Mouse (Mus musculus): Measurements from ENCODE around the gene Dnajc13. TPM values are rescaled to one million over a fixed set of nuclear protein-coding genes. Genes with fewer than 3 reads are reported as not detected.

Gene Dnajc13
- polyA plus RNA-seq, 1 experiment from 2014 or later: 20.4 TPM

DNA sequence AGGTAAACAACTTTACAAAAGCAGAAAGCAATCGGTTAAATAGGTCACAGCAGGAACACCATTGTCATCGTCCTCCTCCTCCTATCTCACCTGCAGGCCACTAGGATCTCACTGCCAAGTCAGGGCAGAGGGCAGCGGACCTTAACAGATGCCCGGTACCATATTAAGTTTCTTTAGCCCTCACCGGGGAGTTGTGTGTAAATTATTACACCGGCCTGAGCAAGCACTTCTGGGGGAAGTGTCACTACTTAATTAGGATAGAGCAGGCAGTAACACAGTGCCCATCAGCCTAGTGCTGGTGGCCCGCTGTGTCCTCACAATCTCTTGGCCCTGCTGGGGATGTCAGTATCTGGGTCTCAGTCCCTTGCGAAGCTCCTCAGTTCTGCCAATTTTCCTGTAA is 19.8 kb upstream of the Dnajc13 start:
- WGBS: 26% methylated on average over 8 of the region's 8 CpGs
- Histone ChIP-seq H3K9ac (replicated peaks; ENCODE audit: low read length) (no peak overlapping the region), H3K4me2 (ENCODE audit: low read depth, low read length) (no peak overlapping the region), H3K4me3 (ENCODE audit: low read depth, low read length) (no peak overlapping the region), H3K27ac (replicated peaks; ENCODE audit: low read depth, low read length) (no peak overlapping the region), H3K9me3 (replicated peaks; ENCODE audit: control insufficient read depth, low read length) (no peaks in the 10 kb centered on the region), H3K36me3 (replicated peaks; ENCODE audit: control insufficient read depth, insufficient read depth, low read depth, low read length) (no peaks in the 10 kb centered on the region), H3K4me1 (ENCODE audit: control insufficient read depth, insufficient read depth, low read length) (no peaks in the 10 kb centered on the region), H3K27me3 (ENCODE audit: control insufficient read depth, insufficient read depth, low read length) (no peaks in the 10 kb centered on the region)
- no peak for DNase-seq (ENCODE audit: low spot score)
- ATAC-seq (replicated peaks; ENCODE audit: insufficient number of reproducible peaks, low FRiP score, low TSS enrichment, low read depth): no peak

DNA sequence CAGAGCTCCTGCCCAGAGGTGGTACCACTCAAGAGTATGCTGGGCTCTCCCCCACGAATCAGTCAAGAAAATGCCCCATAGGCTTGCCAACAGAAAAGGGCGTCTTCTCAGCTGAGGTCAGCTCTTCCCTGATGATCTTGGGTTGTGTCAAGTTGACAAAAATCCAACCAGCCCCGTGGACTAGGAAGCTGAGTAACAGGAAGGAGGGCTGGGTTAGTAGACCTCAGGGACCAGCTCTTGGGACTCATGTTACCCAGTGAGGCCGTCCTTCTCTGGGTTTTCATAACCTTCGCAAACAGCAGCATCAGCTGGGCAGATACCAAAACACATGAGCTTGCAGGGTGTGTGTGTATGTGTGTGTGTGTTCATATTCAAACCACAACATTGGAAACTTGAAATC is 19.0 kb upstream of the Dnajc13 start:
- WGBS: 70% methylated on average over 5 of the region's 5 CpGs

DNA sequence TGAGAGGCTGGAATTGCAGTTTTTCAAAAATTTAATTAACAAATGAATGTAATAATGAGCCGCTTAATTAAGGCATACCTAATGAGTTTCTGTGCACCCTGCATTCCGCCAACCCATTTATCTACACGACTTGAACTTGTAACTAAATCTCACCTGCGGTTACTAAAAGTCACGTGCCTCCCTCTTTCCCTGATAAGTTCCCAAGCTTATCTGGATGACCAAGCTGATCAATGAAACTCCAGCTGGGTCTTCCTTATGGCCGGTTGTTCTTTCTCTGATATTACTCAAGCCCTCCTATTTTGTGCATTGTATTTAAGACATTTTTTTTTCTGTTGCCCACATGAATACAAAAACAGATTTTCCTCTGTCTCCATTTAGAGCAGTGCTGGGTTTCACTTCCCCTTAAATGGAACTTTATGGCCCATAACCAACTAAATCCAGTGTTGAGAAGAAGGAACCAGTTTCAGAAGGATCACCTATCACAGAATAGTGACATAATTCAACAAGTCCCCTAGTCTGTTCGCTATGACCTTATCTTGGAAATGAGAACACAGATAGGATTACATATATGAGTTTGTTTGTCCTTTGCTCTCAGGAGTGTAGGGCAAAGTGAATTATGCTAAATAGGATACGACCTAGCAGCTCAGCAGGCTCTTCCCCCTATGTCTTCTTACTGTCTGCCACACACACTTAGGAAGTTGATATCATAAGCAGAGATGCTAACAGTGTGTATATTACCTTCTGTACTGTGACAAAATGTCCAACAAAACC is 18.2 kb upstream of the Dnajc13 start:
- WGBS: 78% methylated on average over 8 of the region's 8 CpGs
- no peak for DNase-seq (ENCODE audit: low spot score)

More for the DNA sequence above, 19.0 kb upstream of the Dnajc13 start:
- no peaks in the 10 kb centered on the region for H3K36me3 ChIP-seq (replicated peaks; ENCODE audit: control insufficient read depth, insufficient read depth, low read depth, low read length)
- no peak overlapping the region for H3K27ac ChIP-seq (replicated peaks; ENCODE audit: low read depth, low read length)
- H3K4me2 ChIP-seq (ENCODE audit: low read depth, low read length): no peak overlapping the region
- no peak for DNase-seq (ENCODE audit: low spot score)
- no peaks in the 10 kb centered on the region for H3K27me3 ChIP-seq (ENCODE audit: control insufficient read depth, insufficient read depth, low read length)
- no peak overlapping the region for H3K9ac ChIP-seq (replicated peaks; ENCODE audit: low read length)
- no peaks in the 10 kb centered on the region for H3K9me3 ChIP-seq (replicated peaks; ENCODE audit: control insufficient read depth, low read length)
- no peaks in the 10 kb centered on the region for H3K4me1 ChIP-seq (ENCODE audit: control insufficient read depth, insufficient read depth, low read length)
- no peak for ATAC-seq (replicated peaks; ENCODE audit: insufficient number of reproducible peaks, low FRiP score, low TSS enrichment, low read depth)
- no peak overlapping the region for H3K4me3 ChIP-seq (ENCODE audit: low read depth, low read length)

DNA sequence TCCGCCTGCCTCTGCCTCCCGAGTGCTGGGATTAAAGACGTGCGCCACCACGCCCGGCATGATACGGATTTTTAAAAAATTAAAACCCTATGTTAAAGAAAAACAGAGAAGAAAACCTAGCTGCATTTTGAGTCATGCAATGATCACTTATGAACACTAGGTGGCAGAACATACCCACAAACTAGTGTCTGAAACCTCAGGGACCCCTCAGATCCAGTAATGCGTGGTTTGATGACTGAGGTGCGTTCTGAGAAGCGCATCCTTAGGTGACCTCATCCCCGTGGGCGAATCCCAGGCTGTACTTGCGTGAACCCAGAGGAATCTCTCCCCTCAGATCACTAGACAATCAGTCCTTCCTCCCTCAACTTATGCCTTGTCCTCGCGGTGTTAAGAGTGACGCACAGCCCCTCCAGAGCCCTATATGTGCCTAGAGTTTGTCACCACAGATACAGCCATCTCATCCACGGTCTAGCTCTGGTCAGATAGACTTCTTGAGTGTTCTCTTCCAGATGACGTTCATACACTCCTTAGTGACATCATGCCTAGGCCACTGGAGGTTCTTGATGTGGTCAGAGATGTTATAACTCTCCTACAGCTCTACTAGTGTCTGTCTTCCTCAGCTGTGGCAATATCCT is 14.9 kb upstream of the Dnajc13 start:
- H3K4me3 ChIP-seq (ENCODE audit: low read depth, low read length): no peak overlapping the region
- no peak overlapping the region for H3K27ac ChIP-seq (replicated peaks; ENCODE audit: low read depth, low read length)
- no peak overlapping the region for H3K9ac ChIP-seq (replicated peaks; ENCODE audit: low read length)
- no peaks in the 10 kb centered on the region for H3K36me3 ChIP-seq (replicated peaks; ENCODE audit: control insufficient read depth, insufficient read depth, low read depth, low read length)
- no peaks in the 10 kb centered on the region for H3K27me3 ChIP-seq (ENCODE audit: control insufficient read depth, insufficient read depth, low read length)
- no peaks in the 10 kb centered on the region for H3K4me1 ChIP-seq (ENCODE audit: control insufficient read depth, insufficient read depth, low read length)
- no peaks in the 10 kb centered on the region for H3K9me3 ChIP-seq (replicated peaks; ENCODE audit: control insufficient read depth, low read length)
- H3K4me2 ChIP-seq (ENCODE audit: low read depth, low read length): no peak overlapping the region
- WGBS: 22% methylated on average over 18 of the region's 18 CpGs
- DNase-seq (ENCODE audit: low spot score) (peak; percentile 68), ATAC-seq (replicated peaks; ENCODE audit: insufficient number of reproducible peaks, low FRiP score, low TSS enrichment, low read depth) (peak; percentile 78; the same call in 1 of the 2 replicates)

More for the DNA sequence above, 18.2 kb upstream of the Dnajc13 start:
- no peaks in the 10 kb centered on the region for H3K27me3 ChIP-seq (ENCODE audit: control insufficient read depth, insufficient read depth, low read length)
- ATAC-seq (replicated peaks; ENCODE audit: insufficient number of reproducible peaks, low FRiP score, low TSS enrichment, low read depth): no peak
- H3K27ac ChIP-seq (replicated peaks; ENCODE audit: low read depth, low read length): no peak overlapping the region
- H3K4me1 ChIP-seq (ENCODE audit: control insufficient read depth, insufficient read depth, low read length): no peaks in the 10 kb centered on the region
- no peaks in the 10 kb centered on the region for H3K36me3 ChIP-seq (replicated peaks; ENCODE audit: control insufficient read depth, insufficient read depth, low read depth, low read length)
- H3K4me2 ChIP-seq (ENCODE audit: low read depth, low read length): no peak overlapping the region
- no peaks in the 10 kb centered on the region for H3K9me3 ChIP-seq (replicated peaks; ENCODE audit: control insufficient read depth, low read length)
- no peak overlapping the region for H3K4me3 ChIP-seq (ENCODE audit: low read depth, low read length)
- no peak overlapping the region for H3K9ac ChIP-seq (replicated peaks; ENCODE audit: low read length)

DNA sequence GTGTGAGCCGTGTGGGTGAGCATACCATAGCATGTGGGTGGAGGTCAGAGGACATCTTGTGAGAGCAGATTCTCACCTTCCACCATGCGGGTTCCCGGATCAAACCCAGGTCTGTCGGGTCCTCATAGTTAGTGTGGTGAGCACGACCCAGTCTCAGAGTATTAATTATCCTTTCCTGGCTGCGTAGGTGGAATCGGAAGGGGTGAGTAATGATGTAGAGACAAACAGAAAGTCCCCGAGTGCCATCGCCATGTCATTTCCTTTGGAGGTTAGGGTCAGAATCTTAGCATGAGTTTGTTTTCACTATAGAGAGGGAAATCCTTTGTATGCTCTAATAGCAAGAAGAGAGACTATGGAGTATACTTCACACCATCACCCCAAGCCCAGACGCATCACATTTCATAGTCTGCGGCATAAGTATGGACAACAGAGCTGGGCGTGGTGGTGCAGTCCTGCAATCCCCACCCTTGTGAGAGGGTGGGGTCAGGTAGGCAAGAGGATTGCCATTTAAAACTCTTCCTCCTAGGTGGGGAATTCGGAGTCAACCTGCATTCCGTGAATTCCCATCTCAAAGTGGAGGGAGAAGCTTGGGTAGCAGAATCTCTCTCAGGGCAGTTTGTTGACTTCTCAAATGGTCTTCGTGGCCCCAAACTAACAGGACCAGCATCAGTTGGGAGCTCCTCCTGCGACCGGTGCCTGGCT is 12.5 kb upstream of the Dnajc13 start:
- Histone ChIP-seq H3K36me3 (replicated peaks; ENCODE audit: control insufficient read depth, insufficient read depth, low read depth, low read length) (no peaks in the 10 kb centered on the region), H3K27me3 (ENCODE audit: control insufficient read depth, insufficient read depth, low read length) (no peaks in the 10 kb centered on the region), H3K4me3 (ENCODE audit: low read depth, low read length) (no peak overlapping the region), H3K9ac (replicated peaks; ENCODE audit: low read length) (no peak overlapping the region), H3K27ac (replicated peaks; ENCODE audit: low read depth, low read length) (no peak overlapping the region), H3K9me3 (replicated peaks; ENCODE audit: control insufficient read depth, low read length) (no peaks in the 10 kb centered on the region), H3K4me1 (ENCODE audit: control insufficient read depth, insufficient read depth, low read length) (no peaks in the 10 kb centered on the region), H3K4me2 (ENCODE audit: low read depth, low read length) (no peak overlapping the region)
- no peak for DNase-seq (ENCODE audit: low spot score)
- WGBS: 89% methylated on average over 17 of the region's 17 CpGs
- ATAC-seq (replicated peaks; ENCODE audit: insufficient number of reproducible peaks, low FRiP score, low TSS enrichment, low read depth): no peak

DNA sequence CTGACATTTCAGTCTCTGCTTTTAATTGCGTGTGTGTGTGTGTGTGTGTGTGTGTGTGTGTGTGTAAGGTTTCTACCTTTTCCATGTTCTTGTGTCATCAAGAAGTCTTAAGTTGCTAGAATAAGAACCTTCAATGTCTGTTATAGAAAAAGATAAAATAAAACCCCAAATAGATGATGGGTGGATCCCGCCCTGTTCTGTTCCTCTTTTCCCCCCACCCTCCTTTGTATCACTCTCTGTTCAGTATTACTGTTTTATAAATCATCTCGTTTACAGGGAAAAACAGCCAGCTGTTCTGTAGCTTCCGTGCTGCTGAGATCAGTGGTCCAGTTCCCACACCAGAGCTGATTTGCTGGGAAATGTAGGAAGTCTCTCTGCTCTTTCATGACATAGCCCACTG is 9.3 kb upstream of the Dnajc13 start:
- no peaks in the 10 kb centered on the region for H3K27me3 ChIP-seq (ENCODE audit: control insufficient read depth, insufficient read depth, low read length)
- H3K27ac ChIP-seq (replicated peaks; ENCODE audit: low read depth, low read length): no peak overlapping the region
- H3K4me1 ChIP-seq (ENCODE audit: control insufficient read depth, insufficient read depth, low read length): no peaks in the 10 kb centered on the region
- WGBS: 77% methylated on average over 4 of the region's 4 CpGs
- no peak overlapping the region for H3K4me2 ChIP-seq (ENCODE audit: low read depth, low read length)
- H3K36me3 ChIP-seq (replicated peaks; ENCODE audit: control insufficient read depth, insufficient read depth, low read depth, low read length): no peaks in the 10 kb centered on the region
- ATAC-seq (replicated peaks; ENCODE audit: insufficient number of reproducible peaks, low FRiP score, low TSS enrichment, low read depth) (no peak), DNase-seq (ENCODE audit: low spot score) (no peak)
- no peak overlapping the region for H3K9ac ChIP-seq (replicated peaks; ENCODE audit: low read length)
- no peak overlapping the region for H3K4me3 ChIP-seq (ENCODE audit: low read depth, low read length)
- no peaks in the 10 kb centered on the region for H3K9me3 ChIP-seq (replicated peaks; ENCODE audit: control insufficient read depth, low read length)

DNA sequence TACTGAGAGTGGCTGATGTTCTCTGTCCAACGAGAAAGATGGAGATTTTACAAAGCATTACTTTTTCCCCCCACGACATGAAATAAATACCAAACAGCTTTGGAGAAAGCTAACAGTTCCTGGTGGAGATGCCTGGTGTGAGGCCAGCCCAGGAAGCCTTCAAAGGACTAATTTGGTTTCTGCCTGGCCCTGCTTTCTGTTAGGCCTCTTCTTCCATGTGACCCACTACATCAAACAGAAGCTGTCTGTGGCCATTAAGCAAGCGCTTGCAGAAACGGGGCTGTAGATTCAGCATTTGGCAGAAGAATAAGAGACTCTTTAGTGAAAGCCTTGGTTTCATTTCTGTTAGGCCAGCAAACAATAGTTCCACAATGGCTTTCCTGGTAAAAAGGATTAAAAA is 8.9 kb upstream of the Dnajc13 start:
- H3K9me3 ChIP-seq (replicated peaks; ENCODE audit: control insufficient read depth, low read length): no peaks in the 10 kb centered on the region
- no peak overlapping the region for H3K4me2 ChIP-seq (ENCODE audit: low read depth, low read length)
- H3K27me3 ChIP-seq (ENCODE audit: control insufficient read depth, insufficient read depth, low read length): no peaks in the 10 kb centered on the region
- 73% methylated on average over 4 of the region's 4 CpGs for WGBS
- no peak overlapping the region for H3K27ac ChIP-seq (replicated peaks; ENCODE audit: low read depth, low read length)
- no peak overlapping the region for H3K9ac ChIP-seq (replicated peaks; ENCODE audit: low read length)
- no peak overlapping the region for H3K4me3 ChIP-seq (ENCODE audit: low read depth, low read length)
- H3K4me1 ChIP-seq (ENCODE audit: control insufficient read depth, insufficient read depth, low read length): no peaks in the 10 kb centered on the region
- H3K36me3 ChIP-seq (replicated peaks; ENCODE audit: control insufficient read depth, insufficient read depth, low read depth, low read length): no peaks in the 10 kb centered on the region
- ATAC-seq (replicated peaks; ENCODE audit: insufficient number of reproducible peaks, low FRiP score, low TSS enrichment, low read depth) (no peak), DNase-seq (ENCODE audit: low spot score) (no peak)

DNA sequence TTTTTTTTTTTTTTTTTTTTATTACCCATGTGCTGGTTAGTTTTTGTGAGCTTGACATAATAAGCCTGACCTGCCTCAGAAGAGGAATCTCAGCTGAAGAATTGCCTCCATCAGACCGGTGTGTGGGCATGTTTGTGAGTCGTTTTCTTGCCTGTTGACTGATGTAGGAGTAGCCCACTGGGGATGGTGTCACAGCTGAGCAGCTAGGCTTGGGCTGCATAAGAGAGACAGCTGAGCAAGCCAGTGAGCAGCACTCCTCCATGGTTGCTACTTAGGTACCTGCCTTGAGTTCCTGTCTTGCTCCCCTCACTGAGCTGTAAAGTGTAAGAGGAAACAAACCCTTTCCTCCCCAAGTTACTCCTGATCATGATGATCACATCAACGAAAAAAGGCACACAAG is 7.2 kb upstream of the Dnajc13 start:
- H3K36me3 ChIP-seq (replicated peaks; ENCODE audit: control insufficient read depth, insufficient read depth, low read depth, low read length): no peaks in the 10 kb centered on the region
- 82% methylated on average over 3 of the region's 3 CpGs for WGBS
- H3K27me3 ChIP-seq (ENCODE audit: control insufficient read depth, insufficient read depth, low read length): no peaks in the 10 kb centered on the region
- no peak for ATAC-seq (replicated peaks; ENCODE audit: insufficient number of reproducible peaks, low FRiP score, low TSS enrichment, low read depth)
- H3K9ac ChIP-seq (replicated peaks; ENCODE audit: low read length): no peak overlapping the region
- H3K4me2 ChIP-seq (ENCODE audit: low read depth, low read length): no peak overlapping the region; the same call in 1 of the 2 replicates
- no peak overlapping the region for H3K27ac ChIP-seq (replicated peaks; ENCODE audit: low read depth, low read length)
- DNase-seq (ENCODE audit: low spot score): no peak
- H3K4me1 ChIP-seq (ENCODE audit: control insufficient read depth, insufficient read depth, low read length): no peaks in the 10 kb centered on the region
- no peak overlapping the region for H3K4me3 ChIP-seq (ENCODE audit: low read depth, low read length)
- H3K9me3 ChIP-seq (replicated peaks; ENCODE audit: control insufficient read depth, low read length): no peaks in the 10 kb centered on the region
